Mouse (Mus musculus) neural tube, embryonic 13.5 days (tissue): ENCODE data around the gene Bola1. TPM values are rescaled to one million over a fixed set of nuclear protein-coding genes. Genes with fewer than 3 reads are reported as not detected.
A peak's percentile ranks its signal among the peaks of the same experiment; 100 is the strongest.
"Not testable (repeated sequence)": the region's sequence is repeated elsewhere in the genome, so short reads cannot be mapped to it uniquely, and the experiment has no call there.

Source experiments
- ATAC-seq: fragments of 200-750 bp; cut with Nextera tagmentation; 2 replicates; pipeline ENCODE4 v1.8.0; 2017; ENCODE audit warnings: low read depth, mild to moderate bottlenecking, moderate TSS enrichment, moderate library complexity
- H3K27ac ChIP-seq: fragments of 300-500 bp; sonication (generic); replicated peaks from 2 replicates; pipeline ENCODE4 v1.5.1; 2015; ENCODE audit warnings: moderate library complexity, mild to moderate bottlenecking, inconsistent platforms
- H3K27me3 ChIP-seq: fragments of 300-500 bp; sonication (generic); 2 replicates; pipeline ENCODE4 v1.6.1; 2015; ENCODE audit warnings: mild to moderate bottlenecking, inconsistent platforms
- H3K36me3 ChIP-seq: fragments of 300-500 bp; sonication (generic); 2 replicates; pipeline ENCODE4 v1.6.1; 2015; ENCODE audit warnings: mild to moderate bottlenecking, inconsistent platforms
- H3K4me1 ChIP-seq: fragments of 300-500 bp; sonication (generic); replicated peaks from 2 replicates; pipeline ENCODE4 v1.6.1; 2015; ENCODE audit warnings: inconsistent platforms
- H3K4me2 ChIP-seq: fragments of 300-500 bp; sonication (generic); 2 replicates; pipeline ENCODE4 v1.6.1; 2015; ENCODE audit warnings: inconsistent platforms, mild to moderate bottlenecking, moderate library complexity
- H3K4me3 ChIP-seq: fragments of 300-500 bp; sonication (generic); 2 replicates; pipeline ENCODE4 v1.5.1; 2015; ENCODE audit warnings: mild to moderate bottlenecking, inconsistent platforms
- H3K9ac ChIP-seq: fragments of 300-500 bp; sonication (generic); 2 replicates; pipeline ENCODE4 v1.6.1; 2015; ENCODE audit warnings: moderate library complexity, mild to moderate bottlenecking, inconsistent platforms
- H3K9me3 ChIP-seq: fragments of 300-500 bp; sonication (generic); 2 replicates; pipeline ENCODE4 v1.6.1; 2016; ENCODE audit warnings: inconsistent platforms
- WGBS: fragments of 180-500 bp; shearing (Covaris S2); methylation state at CpG from one replicate; pipeline ENCODE4 v1.1.7; 2015; 5-methylcytosine and 5-hydroxymethylcytosine counted together
- polyA plus RNA-seq: library from polyadenylated mRNA; unstranded; fragments of >200 nt; fragmentation: Nextera tagmentation; extraction: Ambion mirVana; gene quantifications from 2 replicates; pipeline ENCODE4 v1.2.1, GENCODE M21; 2015

Bola1 gene
- polyA plus RNA-seq, 1 experiment from 2014 or later = 63.0 TPM

DNA sequence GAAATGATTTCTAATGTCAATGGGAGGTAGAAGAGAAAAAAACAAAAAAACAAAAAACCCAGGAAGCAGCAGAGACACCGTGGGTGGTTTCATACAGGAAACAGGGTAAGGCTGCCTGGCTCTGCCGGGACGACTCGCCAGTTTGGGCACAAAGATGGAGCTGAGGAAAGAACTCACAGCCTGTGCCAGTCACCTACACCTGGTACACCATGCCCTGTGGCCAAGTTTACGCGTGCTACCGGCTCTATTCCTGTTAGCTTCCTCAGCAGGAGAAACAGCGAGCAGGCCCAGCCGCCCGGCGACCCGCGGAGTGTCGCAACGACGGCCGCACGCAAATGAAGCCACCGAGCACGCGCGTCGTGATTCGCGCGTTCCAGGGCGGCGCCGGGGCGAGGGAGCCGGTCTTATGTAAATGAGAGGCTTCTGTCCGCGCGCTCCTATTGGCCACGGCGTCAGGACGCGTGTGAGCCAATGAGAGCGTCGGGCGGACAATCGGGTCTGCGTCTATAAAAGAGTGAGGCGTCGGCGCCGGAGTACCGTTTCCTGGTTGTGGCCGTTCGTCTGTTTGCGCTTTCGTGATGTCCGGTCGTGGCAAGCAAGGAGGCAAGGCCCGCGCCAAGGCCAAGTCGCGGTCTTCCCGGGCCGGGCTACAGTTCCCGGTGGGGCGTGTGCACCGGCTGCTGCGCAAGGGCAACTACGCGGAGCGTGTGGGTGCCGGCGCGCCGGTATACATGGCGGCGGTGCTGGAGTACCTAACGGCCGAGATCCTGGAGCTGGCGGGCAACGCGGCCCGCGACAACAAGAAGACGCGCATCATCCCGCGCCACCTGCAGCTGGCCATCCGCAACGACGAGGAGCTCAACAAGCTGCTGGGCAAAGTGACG lies 25.7 kb upstream of the Bola1 start, which contains the start of gene Hist2h2aa1:
TSS of gene Hist2h2aa1 (plus strand) at position 495 of the 884 bp plus-strand sequence.
- H3K9me3 ChIP-seq, H3K36me3 ChIP-seq, H3K27me3 ChIP-seq: not testable (repeated sequence)
- peak within 1 kb of the TSS; percentile 64 for H3K4me2 ChIP-seq
- H3K27ac ChIP-seq = peak within 1 kb of the TSS; percentile 98
- peak within 1 kb of the TSS; percentile 49 for H3K4me3 ChIP-seq
- ATAC-seq = peak; percentile 89
- H3K9ac ChIP-seq = peak within 1 kb of the TSS; percentile 83
- WGBS = 0% methylated on average over 40 of the region's 88 CpGs
- H3K4me1 ChIP-seq = peaks cover 40% of the 10 kb centered on the region

DNA sequence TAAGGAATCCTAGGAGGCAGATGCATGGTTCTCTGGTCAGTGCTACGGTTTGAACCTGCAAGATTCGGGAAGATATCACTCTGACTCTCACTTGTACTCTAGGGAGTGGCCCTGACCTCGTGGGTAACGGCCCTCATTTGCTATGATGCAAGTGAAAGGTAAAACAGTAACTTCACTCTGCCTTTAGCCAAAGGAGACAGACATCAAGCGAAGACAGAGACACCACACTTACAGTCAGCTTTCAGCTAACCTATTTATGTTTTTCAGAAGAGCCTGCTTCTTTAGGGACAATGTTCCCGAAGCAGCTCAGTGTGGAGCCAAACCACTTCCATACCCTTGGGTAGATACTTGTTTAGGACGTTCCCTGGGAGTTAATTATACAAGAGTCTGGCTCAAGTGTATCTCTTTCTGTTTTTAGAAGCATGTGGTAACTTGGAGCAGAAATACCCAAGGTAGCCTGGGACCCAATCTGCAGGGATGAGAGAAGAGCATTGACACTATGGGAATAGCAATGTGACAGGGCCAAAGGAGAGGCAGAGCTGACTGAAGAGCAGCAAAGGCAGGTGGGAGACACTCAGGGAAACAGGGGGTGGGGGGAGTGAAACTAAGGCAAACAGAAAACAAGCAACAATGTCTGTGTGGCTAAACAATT lies 24.5 kb upstream of the Bola1 start:
- peak overlapping the region; percentile 49; the same call in 1 of the 2 replicates for H3K4me3 ChIP-seq
- H3K27me3 ChIP-seq = no peaks in the 10 kb centered on the region
- no peaks in the 10 kb centered on the region for H3K9me3 ChIP-seq
- no peak for ATAC-seq
- 83% methylated on average over 7 of the region's 7 CpGs for WGBS
- peaks cover 39% of the 10 kb centered on the region for H3K4me1 ChIP-seq
- peak overlapping the region; percentile 64 for H3K4me2 ChIP-seq
- peak overlapping the region; percentile 98 for H3K27ac ChIP-seq
- H3K36me3 ChIP-seq = no peaks in the 10 kb centered on the region
- peak overlapping the region; percentile 83 for H3K9ac ChIP-seq

GRCm38 (mm10) chr3:96240799-96241197 lies 21.3 kb upstream of the Bola1 start:
- WGBS = 73% methylated on average over 9 of the region's 9 CpGs
- H3K4me3 ChIP-seq = peak overlapping the region; percentile 22; the same call in 1 of the 2 replicates

DNA sequence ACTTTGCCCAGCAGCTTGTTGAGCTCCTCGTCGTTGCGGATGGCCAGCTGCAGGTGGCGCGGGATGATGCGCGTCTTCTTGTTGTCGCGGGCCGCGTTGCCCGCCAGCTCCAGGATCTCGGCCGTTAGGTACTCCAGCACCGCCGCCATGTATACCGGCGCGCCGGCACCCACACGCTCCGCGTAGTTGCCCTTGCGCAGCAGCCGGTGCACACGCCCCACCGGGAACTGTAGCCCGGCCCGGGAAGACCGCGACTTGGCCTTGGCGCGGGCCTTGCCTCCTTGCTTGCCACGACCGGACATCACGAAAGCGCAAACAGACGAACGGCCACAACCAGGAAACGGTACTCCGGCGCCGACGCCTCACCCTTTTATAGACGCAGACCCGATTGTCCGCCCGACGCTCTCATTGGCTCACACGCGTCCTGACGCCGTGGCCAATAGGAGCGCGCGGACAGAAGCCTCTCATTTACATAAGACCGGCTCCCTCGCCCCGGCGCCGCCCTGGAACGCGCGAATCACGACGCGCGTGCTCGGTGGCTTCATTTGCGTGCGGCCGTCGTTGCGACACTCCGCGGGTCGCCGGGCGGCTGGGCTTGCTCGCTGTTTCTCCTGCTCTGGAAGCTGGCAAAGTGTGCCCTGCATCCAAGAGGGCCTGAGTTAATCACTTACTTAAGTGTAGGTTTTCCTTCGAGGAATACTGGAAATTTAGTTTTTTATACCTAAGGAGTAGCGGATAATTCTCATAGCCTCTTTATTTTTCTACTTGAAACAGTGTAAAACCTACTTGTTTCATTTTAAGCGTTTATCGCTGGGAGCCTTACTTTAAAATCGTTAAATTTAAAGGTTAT lies 20.7 kb upstream of the Bola1 start, which contains the start of gene Hist2h2aa2:
TSS of gene Hist2h2aa2 (minus strand) at position 328 of the 850 bp plus-strand sequence.
- Histone ChIP-seq H3K4me1 (peaks cover 34% of the 10 kb centered on the region), H3K4me3 (peak within 1 kb of the TSS; percentile 36), H3K9ac (peak within 1 kb of the TSS; percentile 64), H3K4me2 (peak within 1 kb of the TSS; percentile 49), H3K27ac (peak within 1 kb of the TSS; percentile 87)
- not testable (repeated sequence) for H3K36me3 ChIP-seq, H3K27me3 ChIP-seq, H3K9me3 ChIP-seq
- WGBS = 5% methylated on average over 31 of the region's 85 CpGs
- peak; percentile 92 for ATAC-seq

More at GRCm38 (mm10) chr3:96240799-96241197, 21.3 kb upstream of the Bola1 start:
- Histone ChIP-seq H3K27me3 (no peaks in the 10 kb centered on the region), H3K9me3 (no peaks in the 10 kb centered on the region), H3K4me2 (peak overlapping the region; percentile 47), H3K36me3 (no peaks in the 10 kb centered on the region), H3K27ac (peak overlapping the region; percentile 87), H3K9ac (peak overlapping the region; percentile 62), H3K4me1 (peaks cover 34% of the 10 kb centered on the region)
- ATAC-seq = no peak

GRCm38 (mm10) chr3:96238954-96239793 lies 19.7 kb upstream of the Bola1 start, which contains the start of gene Hist2h3c2:
Gene Hist2h3c2 (minus strand): TSS chr3:96239127.
- peaks cover 25% of the 10 kb centered on the region for H3K4me1 ChIP-seq
- H3K9me3 ChIP-seq, H3K36me3 ChIP-seq, H3K27me3 ChIP-seq: not testable (repeated sequence)
- H3K4me2 ChIP-seq = peak within 1 kb of the TSS; percentile 52
- H3K4me3 ChIP-seq = peak within 1 kb of the TSS; percentile 36
- peak; percentile 88 for ATAC-seq
- H3K27ac ChIP-seq = peak within 1 kb of the TSS; percentile 78
- under 1% methylated on average over 21 of the region's 68 CpGs for WGBS
- peak within 1 kb of the TSS; percentile 66 for H3K9ac ChIP-seq

- Histone ChIP-seq H3K27me3 (no peaks in the 10 kb centered on the region), H3K36me3 (no peaks in the 10 kb centered on the region), H3K4me2 (peak overlapping the region; percentile 52), H3K4me3 (peak overlapping the region; percentile 34), H3K9me3 (no peaks in the 10 kb centered on the region), H3K4me1 (peaks cover 20% of the 10 kb centered on the region), H3K9ac (peak overlapping the region; percentile 66), H3K27ac (no peak overlapping the region)
- under 1% methylated on average over 12 of the region's 12 CpGs for WGBS
- no peak for ATAC-seq
These were observed 18.5 kb upstream of the Bola1 start for GRCm38 (mm10) chr3:96237904-96238511.

DNA sequence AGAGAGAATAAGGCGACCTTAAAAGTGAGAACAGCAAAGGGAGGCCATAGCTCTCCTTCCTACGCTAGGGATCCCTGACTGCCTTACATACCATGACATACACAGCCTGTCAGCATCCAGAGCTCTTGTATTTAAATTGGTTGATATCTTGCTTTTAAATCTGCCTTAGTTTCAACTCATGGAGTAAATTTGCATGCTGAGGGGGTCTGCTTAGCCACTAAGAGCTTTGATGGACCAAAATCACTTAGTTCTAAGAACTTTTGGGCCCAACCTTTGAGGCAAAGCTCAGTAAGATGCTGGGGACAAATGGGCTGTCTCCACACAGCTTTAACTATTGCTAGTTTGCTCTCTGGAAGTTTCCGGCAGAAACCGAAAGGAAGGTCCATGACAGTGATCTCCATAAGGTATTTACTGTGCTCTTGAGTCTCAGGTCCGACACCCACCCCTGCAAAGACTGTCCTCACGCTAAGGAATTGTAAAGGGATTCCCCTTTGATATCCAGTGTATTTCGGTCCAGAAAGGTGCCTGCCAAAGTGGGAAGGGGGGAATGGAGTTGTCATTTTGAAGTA lies 17.9 kb upstream of the Bola1 start:
- Histone ChIP-seq H3K4me3 (peak overlapping the region; percentile 34), H3K27ac (no peak overlapping the region), H3K27me3 (no peaks in the 10 kb centered on the region), H3K36me3 (no peaks in the 10 kb centered on the region), H3K4me2 (peak overlapping the region; percentile 52), H3K9me3 (no peaks in the 10 kb centered on the region), H3K9ac (peak overlapping the region; percentile 66), H3K4me1 (peaks cover 20% of the 10 kb centered on the region)
- ATAC-seq = no peak
- 24% methylated on average over 7 of the region's 7 CpGs for WGBS

DNA sequence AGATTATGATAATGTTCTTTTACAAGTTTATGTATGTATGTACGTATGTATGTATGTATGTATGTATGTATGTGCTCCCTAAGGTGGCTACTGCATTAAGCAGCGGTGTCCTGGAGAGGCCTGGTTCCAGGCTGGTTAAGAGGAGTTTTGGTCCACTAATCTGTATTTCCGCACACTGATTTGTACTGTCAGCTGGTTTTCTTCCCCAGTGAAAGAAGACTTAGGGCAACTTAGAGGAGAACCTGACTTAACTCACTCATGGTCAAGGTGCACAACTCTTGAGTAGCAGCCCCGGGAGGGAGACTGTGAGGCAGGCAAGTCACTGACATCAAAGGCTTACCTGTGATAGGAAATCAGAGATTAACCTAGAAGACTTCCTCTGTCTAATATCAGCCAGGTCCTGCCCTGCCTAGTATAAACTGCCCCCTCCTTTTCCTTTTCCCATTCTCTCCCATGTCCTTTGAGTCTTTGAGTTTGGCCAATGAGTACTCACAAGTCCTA lies 17.4 kb upstream of the Bola1 start:
- Histone ChIP-seq H3K27me3 (no peaks in the 10 kb centered on the region), H3K36me3 (no peaks in the 10 kb centered on the region), H3K4me3 (peak overlapping the region; percentile 34), H3K27ac (no peak overlapping the region), H3K9me3 (no peaks in the 10 kb centered on the region), H3K9ac (peak overlapping the region; percentile 66; the same call in 1 of the 2 replicates), H3K4me2 (peak overlapping the region; percentile 52), H3K4me1 (peaks cover 20% of the 10 kb centered on the region)
- ATAC-seq = no peak
- 82% methylated on average over 4 of the region's 4 CpGs for WGBS

DNA sequence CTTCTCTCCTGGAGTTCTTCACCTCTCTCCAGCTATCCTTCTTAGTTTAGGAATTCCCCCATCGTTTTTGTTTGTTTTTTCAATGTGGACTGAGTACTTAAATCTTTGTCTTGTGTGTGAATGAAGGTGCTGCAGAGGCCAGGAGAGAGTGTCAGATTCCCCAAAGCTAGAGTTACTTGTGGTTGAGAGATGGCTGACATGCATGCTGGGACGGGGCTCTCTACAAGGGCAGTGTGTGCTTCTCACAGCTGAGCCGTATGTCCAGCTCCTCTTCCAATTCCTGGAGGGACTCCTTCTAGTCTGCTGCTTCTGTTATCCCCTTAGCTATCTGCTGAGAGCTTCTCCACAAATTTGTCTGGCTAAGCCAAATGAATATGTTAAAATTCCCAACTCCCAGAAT lies 16.3 kb upstream of the Bola1 start:
- H3K36me3 ChIP-seq = no peaks in the 10 kb centered on the region
- 74% methylated on average over 3 of the region's 3 CpGs for WGBS
- peaks cover 17% of the 10 kb centered on the region for H3K4me1 ChIP-seq
- ATAC-seq = no peak
- no peak overlapping the region for H3K27ac ChIP-seq
- no peak overlapping the region for H3K4me2 ChIP-seq
- H3K9ac ChIP-seq = no peak overlapping the region
- H3K9me3 ChIP-seq = no peaks in the 10 kb centered on the region
- no peaks in the 10 kb centered on the region for H3K27me3 ChIP-seq
- H3K4me3 ChIP-seq = no peak overlapping the region

GRCm38 (mm10) chr3:96234914-96235313 lies 15.4 kb upstream of the Bola1 start:
- Histone ChIP-seq H3K9me3 (no peaks in the 10 kb centered on the region), H3K27me3 (no peaks in the 10 kb centered on the region), H3K4me1 (peaks cover 15% of the 10 kb centered on the region), H3K4me3 (no peak overlapping the region), H3K9ac (no peak overlapping the region), H3K4me2 (no peak overlapping the region), H3K36me3 (no peaks in the 10 kb centered on the region), H3K27ac (no peak overlapping the region)
- ATAC-seq = no peak
- WGBS = 90% methylated on average over 2 of the region's 2 CpGs
